Mouse (Mus musculus): ENCODE measurements around the gene Chn2. TPM values are rescaled to one million over a fixed set of nuclear protein-coding genes. Genes with fewer than 3 reads are reported as not detected.

The Chn2 gene
- total RNA-seq (2014; fragmentation: Nextera tagmentation) (4.5 and 5.1 TPM in 2 replicates), total RNA-seq (2017) (1.9 and 2.4 TPM in 2 replicates)

- ATAC-seq (replicated peaks; ENCODE audit: low FRiP score, low TSS enrichment, poor library complexity, severe bottlenecking): no peak
Observed at GRCm38 (mm10) chr6:54039357-54039804, at the start of gene Chn2. TSS of gene Chn2 (plus strand) at chr6:54039554.

DNA sequence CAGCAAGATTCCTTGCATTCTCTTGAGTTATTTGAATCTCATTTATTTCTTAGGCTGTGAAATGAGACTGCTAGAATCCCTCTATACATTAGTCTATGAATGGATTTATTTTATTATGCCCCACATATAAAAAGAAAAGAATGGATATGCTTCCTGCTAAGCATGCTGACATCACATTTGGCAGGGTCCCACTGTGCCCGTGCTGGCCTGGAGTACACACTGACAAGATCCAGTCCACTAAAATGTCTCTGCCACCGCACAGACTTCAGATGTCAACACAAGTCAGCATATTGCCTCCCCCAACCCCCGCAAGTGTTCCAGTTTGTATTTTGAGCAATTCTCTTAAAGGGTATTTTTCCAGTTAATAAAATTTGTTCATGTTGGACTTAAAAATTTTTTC is 47.0 kb upstream of the Chn2 start:
- ATAC-seq (replicated peaks; ENCODE audit: low FRiP score, low TSS enrichment, poor library complexity, severe bottlenecking): no peak

- no peak for ATAC-seq (replicated peaks; ENCODE audit: low FRiP score, low TSS enrichment, poor library complexity, severe bottlenecking)
Observed at GRCm38 (mm10) chr6:53995519-53995918, 43.8 kb upstream of the Chn2 start.

- no peak for ATAC-seq (replicated peaks; ENCODE audit: low FRiP score, low TSS enrichment, poor library complexity, severe bottlenecking)
Observed at GRCm38 (mm10) chr6:53996226-53996955, 43.0 kb upstream of the Chn2 start.

DNA sequence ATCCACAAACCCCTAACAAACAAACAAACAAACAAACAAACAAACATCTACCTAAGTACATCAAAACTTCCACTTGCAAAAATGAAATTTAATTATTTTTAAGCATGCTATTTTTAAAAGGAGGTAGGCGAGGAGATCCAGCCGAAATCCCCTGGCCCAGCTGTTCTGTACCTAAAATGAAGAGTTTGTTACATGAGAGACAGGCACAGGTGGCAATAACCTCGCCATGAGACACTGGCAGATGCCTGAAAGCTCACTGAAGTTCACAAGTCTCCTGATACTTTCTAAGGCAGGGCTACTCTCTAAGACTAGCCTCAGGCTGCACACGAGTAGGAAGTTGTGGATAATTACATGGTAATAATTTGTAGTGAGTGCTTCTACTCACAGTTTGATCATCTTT is 34.1 kb upstream of the Chn2 start:
- no peak for ATAC-seq (replicated peaks; ENCODE audit: low FRiP score, low TSS enrichment, poor library complexity, severe bottlenecking)

DNA sequence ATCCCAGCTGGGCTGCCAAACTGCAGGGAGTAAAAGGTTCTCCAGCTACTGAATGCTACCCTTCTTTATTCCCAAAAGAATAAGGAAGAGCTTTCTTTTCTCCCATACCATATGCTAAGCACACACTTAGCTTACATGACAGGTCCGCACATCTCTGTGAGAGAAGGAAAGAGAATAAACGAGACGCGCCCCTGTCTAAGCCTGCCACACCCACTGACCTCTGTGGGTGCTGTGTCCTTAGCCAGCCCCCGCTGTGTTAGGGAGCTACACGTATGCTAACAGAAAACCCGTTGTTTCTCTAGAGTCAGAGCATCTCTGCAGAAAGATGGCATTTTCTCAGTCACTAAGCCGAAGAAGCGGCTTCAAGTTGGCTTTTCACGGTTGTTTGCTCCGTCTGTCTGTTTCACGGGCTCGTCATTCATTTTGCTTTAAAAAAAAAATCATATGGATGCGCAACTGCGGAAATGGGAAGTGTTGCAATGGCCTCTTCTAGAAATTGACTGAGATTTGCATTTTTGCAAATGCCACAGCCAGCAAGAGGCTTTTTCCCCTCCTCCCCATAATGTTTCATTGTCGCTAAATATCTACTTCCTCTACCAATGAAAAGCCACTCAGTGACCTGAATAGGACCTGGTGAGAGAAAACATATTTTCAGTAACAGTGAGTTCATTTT is 30.8 kb upstream of the Chn2 start:
- ATAC-seq (replicated peaks; ENCODE audit: low FRiP score, low TSS enrichment, poor library complexity, severe bottlenecking): no peak

DNA sequence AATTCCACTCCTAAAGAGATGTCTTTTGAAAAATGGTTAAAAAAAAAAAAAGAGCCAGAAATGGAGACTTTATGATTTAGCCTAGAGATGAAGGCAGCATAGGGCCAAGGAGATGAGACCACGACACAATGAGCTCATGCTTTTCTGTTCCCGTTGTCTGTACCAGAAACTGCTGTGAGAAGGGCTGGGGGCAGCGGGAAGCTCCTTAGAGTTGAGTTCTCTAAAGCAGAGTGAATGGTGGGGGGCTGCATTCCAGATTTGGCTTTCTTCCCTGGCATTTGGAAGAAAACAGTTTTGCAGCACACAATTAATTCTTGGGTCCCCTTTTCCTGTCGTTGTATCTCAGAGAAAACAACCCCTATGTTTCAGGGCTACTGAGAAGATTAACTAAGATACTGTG is 30.1 kb upstream of the Chn2 start:
- ATAC-seq (replicated peaks; ENCODE audit: low FRiP score, low TSS enrichment, poor library complexity, severe bottlenecking): no peak

- ATAC-seq (replicated peaks; ENCODE audit: low FRiP score, low TSS enrichment, poor library complexity, severe bottlenecking): no peak
Observed at GRCm38 (mm10) chr6:54010362-54010761, 29.0 kb upstream of the Chn2 start.

- ATAC-seq (replicated peaks; ENCODE audit: low FRiP score, low TSS enrichment, poor library complexity, severe bottlenecking): no peak
Observed at GRCm38 (mm10) chr6:54012163-54012562, 27.2 kb upstream of the Chn2 start.

- no peak for ATAC-seq (replicated peaks; ENCODE audit: low FRiP score, low TSS enrichment, poor library complexity, severe bottlenecking)
Observed at GRCm38 (mm10) chr6:54018038-54018437, 21.3 kb upstream of the Chn2 start.

DNA sequence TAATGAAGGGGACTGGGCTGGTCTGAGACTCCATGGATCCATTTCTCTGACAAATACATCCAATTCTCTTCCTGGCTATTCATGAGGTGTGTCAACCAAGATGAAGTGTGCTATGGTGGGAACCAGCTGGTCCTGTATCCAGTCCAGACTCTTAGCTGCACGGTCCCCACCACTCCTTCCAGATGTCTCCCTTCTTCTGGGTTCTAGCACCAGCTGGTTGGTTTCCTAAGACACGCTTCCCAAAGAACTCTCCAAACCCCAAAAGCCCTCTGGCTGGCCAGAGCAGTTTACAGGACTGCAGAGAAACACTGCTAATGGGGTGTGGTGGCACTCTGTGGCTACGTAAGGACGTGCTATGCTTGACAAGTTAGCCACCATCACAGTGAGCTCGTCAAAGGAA is 20.5 kb upstream of the Chn2 start:
- ATAC-seq (replicated peaks; ENCODE audit: low FRiP score, low TSS enrichment, poor library complexity, severe bottlenecking): no peak

DNA sequence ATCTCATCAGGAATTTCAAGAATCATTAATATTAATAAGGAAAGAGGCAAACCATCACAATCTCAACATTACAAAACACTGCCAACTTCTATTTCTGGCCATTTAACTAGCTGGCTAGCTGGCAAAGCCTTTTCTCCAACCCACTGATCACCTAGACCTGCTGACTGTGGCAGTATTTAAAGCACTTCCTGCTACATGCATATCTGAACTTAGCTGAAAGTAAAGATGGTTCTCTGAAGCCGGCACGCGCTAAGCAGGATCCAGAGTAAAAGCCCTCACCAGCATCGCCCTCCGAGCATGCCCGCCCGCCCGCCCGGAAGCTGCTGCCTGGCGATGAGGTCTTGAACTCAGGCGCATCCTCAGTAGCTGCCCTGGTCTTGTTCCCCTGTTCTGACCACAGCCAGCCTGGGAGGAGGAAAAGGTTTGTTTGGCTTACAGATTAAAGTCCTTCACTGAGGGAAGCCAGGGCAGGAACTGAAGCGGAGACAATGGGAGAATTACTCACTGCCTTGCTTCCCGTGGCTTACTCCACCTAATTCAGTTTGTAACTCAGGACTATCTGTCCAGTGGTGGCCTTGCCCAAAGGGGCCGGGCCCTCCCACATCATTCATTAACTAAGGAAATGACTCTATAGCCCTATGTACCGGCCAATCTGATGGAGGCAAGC is 18.1 kb upstream of the Chn2 start:
- ATAC-seq (replicated peaks; ENCODE audit: low FRiP score, low TSS enrichment, poor library complexity, severe bottlenecking): no peak

- ATAC-seq (replicated peaks; ENCODE audit: low FRiP score, low TSS enrichment, poor library complexity, severe bottlenecking): no peak
Observed at GRCm38 (mm10) chr6:54023846-54024245, 15.5 kb upstream of the Chn2 start.

DNA sequence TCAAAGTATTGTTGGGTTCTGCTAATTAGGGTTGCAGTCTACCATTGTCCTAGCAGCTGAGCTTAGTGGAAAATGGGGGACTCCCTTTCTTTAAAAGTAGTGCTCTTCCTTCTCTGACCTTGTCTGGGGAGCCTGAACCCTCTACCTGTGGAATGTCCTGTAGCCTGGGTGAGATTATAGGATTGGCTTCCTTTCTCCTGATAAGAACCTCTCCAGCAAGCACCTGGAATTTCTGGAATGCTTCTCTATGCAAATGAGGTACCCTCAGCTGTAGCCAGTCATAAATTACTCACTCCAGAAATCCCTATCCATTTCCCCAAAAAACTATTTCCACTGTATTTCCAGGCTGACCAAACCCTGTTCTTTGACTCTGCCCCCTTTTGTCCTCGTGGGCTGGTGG is 10.6 kb upstream of the Chn2 start:
- no peak for ATAC-seq (replicated peaks; ENCODE audit: low FRiP score, low TSS enrichment, poor library complexity, severe bottlenecking)

DNA sequence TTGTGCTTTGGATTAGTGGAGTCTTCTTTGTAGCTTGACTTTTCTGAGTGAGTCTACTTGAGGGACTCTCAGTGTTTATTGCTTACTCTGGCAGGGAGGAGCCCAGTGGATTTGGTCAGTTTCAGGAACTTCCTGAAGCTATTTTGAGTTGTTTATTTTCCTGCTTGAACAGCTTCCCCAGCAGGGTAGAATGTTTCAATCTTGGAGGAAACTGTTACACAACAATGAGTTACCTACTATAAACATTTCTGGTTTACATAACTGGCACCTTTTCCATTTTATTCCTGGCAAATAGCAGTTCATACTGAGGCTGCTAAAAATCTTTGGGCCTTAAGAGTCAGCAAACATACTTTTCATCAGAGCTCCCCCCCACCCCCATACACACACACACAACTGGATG is 9.0 kb upstream of the Chn2 start:
- no peak for ATAC-seq (replicated peaks; ENCODE audit: low FRiP score, low TSS enrichment, poor library complexity, severe bottlenecking)

DNA sequence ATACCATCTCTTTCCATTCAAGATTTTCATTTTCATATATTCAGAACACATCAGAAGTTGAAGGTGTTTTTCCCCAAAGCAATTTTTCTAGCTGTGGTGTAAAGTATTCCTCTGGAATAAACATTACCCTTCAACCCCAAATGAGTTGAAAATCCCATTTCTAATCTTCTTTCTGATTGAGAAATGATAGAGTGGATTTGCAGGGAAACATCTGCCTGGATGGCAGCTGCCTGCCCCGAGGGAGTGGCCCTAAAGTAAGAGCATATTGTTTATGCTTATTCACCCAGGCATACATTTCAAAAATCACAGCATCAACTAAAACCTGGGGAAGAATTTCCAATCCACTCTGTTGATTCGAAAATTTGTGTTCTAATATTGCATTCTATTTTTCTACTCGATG is 8.6 kb upstream of the Chn2 start:
- no peak for ATAC-seq (replicated peaks; ENCODE audit: low FRiP score, low TSS enrichment, poor library complexity, severe bottlenecking)

DNA sequence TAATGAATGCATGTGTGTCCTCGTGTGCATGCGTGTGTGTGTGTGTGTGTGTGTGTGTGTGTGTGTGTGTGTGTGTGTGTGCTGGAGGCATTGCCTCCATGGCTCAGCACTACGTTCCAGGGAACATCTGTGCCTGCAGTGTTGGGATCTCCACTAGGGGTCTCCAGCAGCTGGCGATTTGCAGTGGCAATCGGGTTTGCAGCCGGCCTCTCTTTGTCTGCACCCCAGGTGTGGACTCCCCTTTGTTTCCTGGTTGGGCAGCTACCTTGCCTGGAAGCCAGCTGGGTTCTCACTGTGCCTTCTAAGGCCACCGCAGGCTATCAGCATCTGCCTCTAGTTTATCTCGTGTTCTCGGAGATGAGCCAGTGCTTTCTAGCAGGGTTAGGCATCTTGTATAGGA is 4.9 kb upstream of the Chn2 start:
- peak; percentile 91 for ATAC-seq (replicated peaks; ENCODE audit: low FRiP score, low TSS enrichment, poor library complexity, severe bottlenecking)

- no peak for ATAC-seq (replicated peaks; ENCODE audit: low FRiP score, low TSS enrichment, poor library complexity, severe bottlenecking)
Observed at GRCm38 (mm10) chr6:54035548-54035947, 3.8 kb upstream of the Chn2 start.

GRCm38 (mm10) chr6:54038866-54039265 is 488 bp upstream of the Chn2 start:
- ATAC-seq (replicated peaks; ENCODE audit: low FRiP score, low TSS enrichment, poor library complexity, severe bottlenecking): no peak

- ATAC-seq (replicated peaks; ENCODE audit: low FRiP score, low TSS enrichment, poor library complexity, severe bottlenecking): peak; percentile 41; the same call in 1 of the 2 replicates
Observed at GRCm38 (mm10) chr6:54039805-54040447, 572 bp downstream of the Chn2 start.
